Comparison of ENCODE assay signal across 11 mouse cellular contexts in the genomic region with DNA sequence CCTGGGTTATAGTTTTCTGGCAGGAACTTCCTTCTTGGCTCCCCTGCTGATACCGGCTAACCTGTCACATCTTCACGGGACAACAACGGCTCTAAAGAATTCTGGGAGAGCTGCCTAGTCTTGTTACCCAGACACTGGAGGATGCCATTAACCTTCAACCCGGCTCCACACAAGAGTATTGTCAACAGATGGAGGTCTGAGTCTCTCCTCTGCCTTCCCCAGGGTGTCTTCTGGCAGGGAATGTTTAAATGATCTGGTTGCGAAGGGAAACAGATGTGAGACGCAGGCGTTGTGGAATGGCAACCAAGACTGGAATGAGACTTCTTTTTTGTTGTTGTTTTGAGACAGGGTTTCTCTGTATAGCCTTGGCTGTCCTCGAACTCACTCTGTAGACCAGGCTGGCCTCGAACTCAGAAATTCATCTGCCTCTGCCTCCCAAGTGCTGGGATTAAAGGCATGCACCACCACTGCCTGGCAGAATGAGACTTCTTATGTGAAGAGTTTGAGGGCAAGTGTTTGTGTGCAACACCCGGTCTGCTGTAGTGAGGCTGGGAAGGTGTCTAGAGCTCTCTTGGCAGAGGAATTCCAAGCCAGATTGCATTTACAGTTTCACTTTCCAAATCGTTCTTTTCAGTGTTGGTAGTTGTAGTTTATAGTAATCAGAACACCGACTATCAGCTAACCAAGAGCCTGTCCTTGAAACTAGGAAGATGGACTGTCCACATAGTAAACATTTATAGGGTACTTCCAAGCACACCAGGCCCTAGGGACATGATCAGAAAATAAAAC.
DNase-seq lines count a peak whose midpoint lies in the region; ATAC-seq and TF ChIP-seq lines count a peak whose summit lies in the region.
"Had no signal": no experiment of that assay in that cellular context is flagged by ENCODE, and none has a peak within 500 bp of the region (broad histone marks: within the 10 kb centered on the region; RNA-seq: fewer than 3 reads in every experiment).

No protein-coding gene starts in this region.

- no peak for TF ChIP-seq POLR2A in liver, adult 2 months (IDR thresholded peaks at IDR 0.05; ENCODE audit: extremely low read depth, insufficient read depth, low read length)
- no peak for TF ChIP-seq POLR2A in limb, embryonic 14.5 days (IDR thresholded peaks at IDR 0.05; ENCODE audit: borderline replicate concordance, extremely low read depth, insufficient read depth, insufficient read length)

- DNase-seq in liver, adult 2 months (ENCODE audit: extremely low read depth, low read depth, low spot score): peak; percentile 18
- peak; percentile 67 for DNase-seq in gastrocnemius, adult 18-20 months (ENCODE audit: low spot score)
- peak; percentile 60 for DNase-seq in limb, embryonic 14.5 days (ENCODE audit: low spot score)
- peak; percentile 13 for DNase-seq in yolk sac, embryonic 10.5 days (ENCODE audit: low spot score)
- DNase-seq in cerebellum, adult 9-10 months: no peak
- DNase-seq: cerebellum, postnatal 25 days; liver, postnatal 0 days; spleen, adult 18-20 months had no signal

- H3K4me3 ChIP-seq in liver, adult 2 months (ENCODE audit: insufficient read depth, low read depth, low read length): no peak overlapping the region
- no peak overlapping the region for H3K4me3 ChIP-seq in liver, embryonic 12.5 days
- H3K4me3 ChIP-seq in limb, embryonic 14.5 days (replicated peaks; ENCODE audit: low read length): no peak overlapping the region

- H3K9me3 ChIP-seq in liver, embryonic 12.5 days (replicated peaks): no peaks in the 10 kb centered on the region
- no peaks in the 10 kb centered on the region for H3K9me3 ChIP-seq in limb, embryonic 14.5 days (ENCODE audit: control insufficient read depth, low read length)

- H3K4me2 ChIP-seq in liver, embryonic 12.5 days: no peak overlapping the region
- H3K4me2 ChIP-seq in limb, embryonic 14.5 days (replicated peaks; ENCODE audit: low read depth, low read length, severe bottlenecking): no peak overlapping the region

- no peaks in the 10 kb centered on the region for H3K79me2 ChIP-seq in liver, adult 2 months (ENCODE audit: control insufficient read depth, insufficient read depth, low read length)

- no peaks in the 10 kb centered on the region for H3K27me3 ChIP-seq in liver, adult 2 months (ENCODE audit: control insufficient read depth, insufficient read depth, low read length)
- H3K27me3 ChIP-seq in liver, embryonic 12.5 days (replicated peaks): no peaks in the 10 kb centered on the region
- H3K27me3 ChIP-seq in limb, embryonic 14.5 days (ENCODE audit: control insufficient read depth, insufficient read depth, low read length): no peaks in the 10 kb centered on the region

- TF ChIP-seq CTCF in liver, adult 2 months (IDR thresholded peaks at IDR 0.05; ENCODE audit: low read depth, low read length): no peak

- no peak overlapping the region for H3K9ac ChIP-seq in liver, adult 2 months (ENCODE audit: low read depth, low read length)
- H3K9ac ChIP-seq in liver, embryonic 12.5 days: no peak overlapping the region
- H3K9ac ChIP-seq in limb, embryonic 14.5 days (ENCODE audit: low read depth, low read length, severe bottlenecking): no peak overlapping the region
- H3K9ac ChIP-seq: liver, postnatal 0 days had no signal

- no peak overlapping the region for H3K27ac ChIP-seq in liver, adult 2 months (replicated peaks; ENCODE audit: insufficient read depth, low read depth, low read length)
- H3K27ac ChIP-seq in liver, embryonic 12.5 days: no peak overlapping the region
- no peak overlapping the region for H3K27ac ChIP-seq in limb, embryonic 14.5 days (replicated peaks; ENCODE audit: low read depth, low read length)

- H3K36me3 ChIP-seq in liver, adult 2 months (ENCODE audit: control insufficient read depth, insufficient read depth, low read length): no peaks in the 10 kb centered on the region
- no peaks in the 10 kb centered on the region for H3K36me3 ChIP-seq in liver, embryonic 12.5 days
- H3K36me3 ChIP-seq in limb, embryonic 14.5 days (ENCODE audit: control insufficient read depth, insufficient read depth, low read length): no peaks in the 10 kb centered on the region

- ATAC-seq in liver, embryonic 12.5 days: no peak
- ATAC-seq in limb, embryonic 14.5 days (ENCODE audit: low FRiP score, low read depth): peak; percentile 78
- no peak for ATAC-seq in megakaryocyte-erythroid progenitor cell, adult 5-6 weeks (replicated peaks; ENCODE audit: low FRiP score, low TSS enrichment, poor library complexity, severe bottlenecking)
- ATAC-seq: intestine, embryonic 16.5 days; liver, postnatal 0 days had no signal

- no peaks in the 10 kb centered on the region for H3K4me1 ChIP-seq in liver, adult 2 months (ENCODE audit: control insufficient read depth, insufficient read depth, low read length)
- H3K4me1 ChIP-seq in liver, embryonic 12.5 days: no peaks in the 10 kb centered on the region
- peaks cover 5% of the 10 kb centered on the region for H3K4me1 ChIP-seq in limb, embryonic 14.5 days (ENCODE audit: control insufficient read depth, insufficient read depth, low read length)

- WGBS in liver, adult 2 months: 71% methylated on average over 12 of the region's 12 CpGs
- WGBS in liver, embryonic 12.5 days (ENCODE audit: insufficient replicate concordance): 67% methylated on average over 12 of the region's 12 CpGs
- 47% methylated on average over 12 of the region's 12 CpGs for WGBS in limb, embryonic 14.5 days
